8 mouse cellular contexts compared by ENCODE assay signal in genomic region chr4:149772394-149772793, GRCm38 (mm10). TPM values are rescaled to one million over a fixed set of nuclear protein-coding genes. Genes with fewer than 3 reads are reported as not detected.
DNase-seq lines count a peak whose midpoint lies in the region; ATAC-seq and TF ChIP-seq lines count a peak whose summit lies in the region.

No protein-coding gene starts in this region.

- WGBS in hindbrain, embryonic 16.5 days, result 15% methylated on average over 2 of the region's 2 CpGs
- 6% methylated on average over 2 of the region's 2 CpGs for WGBS in midbrain, embryonic 14.5 days
- WGBS in intestine, embryonic 16.5 days, result 40% methylated on average over 2 of the region's 2 CpGs

- no peak for ATAC-seq in hindbrain, embryonic 16.5 days
- no peak for ATAC-seq in midbrain, embryonic 14.5 days (ENCODE audit: low FRiP score, low TSS enrichment)
- no peak for ATAC-seq in intestine, embryonic 16.5 days

- TF ChIP-seq CTCF in layer of hippocampus, adult 2 months (conservative IDR thresholded peaks at IDR 0.05), result peak; percentile 71

- no peaks in the 10 kb centered on the region for H3K9me3 ChIP-seq in hindbrain, embryonic 16.5 days (ENCODE audit: control insufficient read depth, low read length)
- H3K9me3 ChIP-seq in midbrain, embryonic 14.5 days (ENCODE audit: control insufficient read depth, low read length), result no peaks in the 10 kb centered on the region
- no peaks in the 10 kb centered on the region for H3K9me3 ChIP-seq in intestine, embryonic 16.5 days (ENCODE audit: control insufficient read depth, low read length)

- peak overlapping the region; percentile 88 for H3K4me2 ChIP-seq in hindbrain, embryonic 16.5 days (ENCODE audit: low read length)
- H3K4me2 ChIP-seq in midbrain, embryonic 14.5 days (ENCODE audit: low read length), result peak overlapping the region; percentile 98; the same call in 1 of the 2 replicates
- H3K4me2 ChIP-seq in intestine, embryonic 16.5 days (ENCODE audit: low read depth, low read length), result no peak overlapping the region

- no peak for DNase-seq in layer of hippocampus, adult 2 months (ENCODE audit: low spot score in 2 of 2)
- no peak for DNase-seq in layer of hippocampus, postnatal 36 days
- peak; percentile 66 to 75 for DNase-seq in cerebellum, postnatal 10 days
- DNase-seq in midbrain, embryonic 14.5 days, result peak; percentile 65
- DNase-seq in gastrocnemius, postnatal 25 days, result no peak
- DNase-seq in heart, postnatal 25 days (ENCODE audit: low spot score), result no peak

- peak overlapping the region; percentile 76 for H3K4me3 ChIP-seq in layer of hippocampus, adult 2 months
- H3K4me3 ChIP-seq in hindbrain, embryonic 16.5 days (ENCODE audit: low read length), result peak overlapping the region; percentile 11; the same call in 1 of the 2 replicates
- H3K4me3 ChIP-seq in midbrain, embryonic 14.5 days (replicated peaks; ENCODE audit: low read depth, low read length), result no peak overlapping the region
- H3K4me3 ChIP-seq in intestine, embryonic 16.5 days (ENCODE audit: low read length), result no peak overlapping the region

- H3K4me1 ChIP-seq in hindbrain, embryonic 16.5 days (ENCODE audit: control insufficient read depth, insufficient read depth, low read depth, low read length), result peaks cover 17% of the 10 kb centered on the region
- H3K4me1 ChIP-seq in midbrain, embryonic 14.5 days (ENCODE audit: control insufficient read depth, insufficient read depth, low read length), result peaks cover 16% of the 10 kb centered on the region
- H3K4me1 ChIP-seq in intestine, embryonic 16.5 days (ENCODE audit: control insufficient read depth, insufficient read depth, low read length), result peaks cover 11% of the 10 kb centered on the region; the same call in 1 of the 2 replicates

- no peaks in the 10 kb centered on the region for H3K27me3 ChIP-seq in hindbrain, embryonic 16.5 days (replicated peaks; ENCODE audit: control insufficient read depth, insufficient read depth, low read length)
- no peaks in the 10 kb centered on the region for H3K27me3 ChIP-seq in midbrain, embryonic 14.5 days (ENCODE audit: control insufficient read depth, insufficient read depth, low read length)
- H3K27me3 ChIP-seq in intestine, embryonic 16.5 days (replicated peaks; ENCODE audit: control insufficient read depth, insufficient read depth, low read length), result no peaks in the 10 kb centered on the region

- H3K36me3 ChIP-seq in hindbrain, embryonic 16.5 days (ENCODE audit: control insufficient read depth, insufficient read depth, low read length), result no peaks in the 10 kb centered on the region
- no peaks in the 10 kb centered on the region for H3K36me3 ChIP-seq in midbrain, embryonic 14.5 days (ENCODE audit: control insufficient read depth, insufficient read depth, low read length)
- no peaks in the 10 kb centered on the region for H3K36me3 ChIP-seq in intestine, embryonic 16.5 days (ENCODE audit: control insufficient read depth, insufficient read depth, low read length)

- H3K27ac ChIP-seq in layer of hippocampus, adult 2 months, result peak overlapping the region; percentile 60; the same call in 1 of the 2 replicates
- no peak overlapping the region for H3K27ac ChIP-seq in hindbrain, embryonic 16.5 days (ENCODE audit: low read depth, low read length)
- no peak overlapping the region for H3K27ac ChIP-seq in midbrain, embryonic 14.5 days (replicated peaks; ENCODE audit: low read depth, low read length)
- H3K27ac ChIP-seq in intestine, embryonic 16.5 days (ENCODE audit: low read length), result no peak overlapping the region

- intact Hi-C loops in heart, postnatal 25 days (cut with DNase I), result no loop called here

- no peak overlapping the region for H3K9ac ChIP-seq in hindbrain, embryonic 16.5 days (ENCODE audit: low read depth, low read length)
- H3K9ac ChIP-seq in midbrain, embryonic 14.5 days (replicated peaks; ENCODE audit: low read length), result no peak overlapping the region
- no peak overlapping the region for H3K9ac ChIP-seq in intestine, embryonic 16.5 days (ENCODE audit: low read depth, low read length)

RNA-seq across cellular contexts. Expression of gene Slc25a33, which starts 1.7 kb away (rescaled TPM):
- 10 to 100 TPM; 35.6 to 35.8 TPM for total RNA-seq in layer of hippocampus, adult 2 months (2021)
- 10 to 100 TPM; 33.0 to 36.4 TPM for total RNA-seq in layer of hippocampus, postnatal 36 days (2021)
- polyA plus RNA-seq in hindbrain, embryonic 16.5 days (2015; fragmentation: Nextera tagmentation; extraction: Ambion mirVana), result 33.2 and 37.2 TPM in 2 replicates
- 29.1 and 31.2 TPM in 2 replicates for polyA plus RNA-seq in midbrain, embryonic 14.5 days (2014; fragmentation: Nextera tagmentation; extraction: Ambion mirVana)
- total RNA-seq in gastrocnemius, postnatal 25 days (2021), result 10 to 100 TPM; 10.4 TPM
- total RNA-seq in heart, postnatal 25 days (2021), result 10 to 100 TPM; 22.5 to 30.5 TPM
- polyA plus RNA-seq in intestine, embryonic 16.5 days (2015; fragmentation: Nextera tagmentation; extraction: Ambion mirVana), result 6.8 and 9.1 TPM in 2 replicates

RNA-seq across cellular contexts. Expression of gene Tmem201, which starts 34.5 kb away (rescaled TPM):
- total RNA-seq in layer of hippocampus, adult 2 months (2021), result 10 to 100 TPM; 69.7 to 78.3 TPM
- 10 to 100 TPM; 64.9 to 67.5 TPM for total RNA-seq in layer of hippocampus, postnatal 36 days (2021)
- 43.9 and 49.7 TPM in 2 replicates for polyA plus RNA-seq in hindbrain, embryonic 16.5 days (2015; fragmentation: Nextera tagmentation; extraction: Ambion mirVana)
- polyA plus RNA-seq in midbrain, embryonic 14.5 days (2014; fragmentation: Nextera tagmentation; extraction: Ambion mirVana), result 30.8 and 36.2 TPM in 2 replicates
- 10 to 100 TPM; 36.2 to 38.1 TPM for total RNA-seq in gastrocnemius, postnatal 25 days (2021)
- total RNA-seq in heart, postnatal 25 days (2021), result 10 to 100 TPM; 82.3 to 89.7 TPM
- polyA plus RNA-seq in intestine, embryonic 16.5 days (2015; fragmentation: Nextera tagmentation; extraction: Ambion mirVana), result 21.2 and 22.8 TPM in 2 replicates

Comparison
In these comparisons a context has a peak if more than half of its experiments do, and no peak if none do; other contexts are left out.
1. DNase-seq: peak in cerebellum, postnatal 10 days (2 of 2) and midbrain, embryonic 14.5 days (single experiment); none in layer of hippocampus, adult 2 months (0 of 2), layer of hippocampus, postnatal 36 days (0 of 2), gastrocnemius, postnatal 25 days (single experiment) and heart, postnatal 25 days (single experiment).
2. H3K4me3 ChIP-seq: peak in layer of hippocampus, adult 2 months (single experiment) and hindbrain, embryonic 16.5 days (single experiment); none in midbrain, embryonic 14.5 days (single experiment) and intestine, embryonic 16.5 days (single experiment).